Mouse (Mus musculus) MEL (cell line): ENCODE results near the gene Med16. TPM values are rescaled to one million over a fixed set of nuclear protein-coding genes. Genes with fewer than 3 reads are reported as not detected.

Experiments
- DNase-seq: peaks from one replicate; pipeline ENCODE4 v3.0.0; 2011; ENCODE audit warnings: low read depth, low spot score
- H3K27ac ChIP-seq: 2 replicates; pipeline ENCODE4 v1.5.1; 2012; ENCODE audit warnings: low read depth, mild to moderate bottlenecking, control low read depth, low read length, moderate library complexity; ENCODE audit not compliant: control insufficient read depth
- H3K27me3 ChIP-seq, 2 experiments: fragments of 150-350 bp in 1 of 2; sonication (generic) in 1 of 2; 2 replicates each; pipeline ENCODE4 v1.6.1; 2012; ENCODE audit warnings: low read length in 2 of 2, mild to moderate bottlenecking in 2 of 2, improper control_type of control experiment in 1 of 2, moderate library complexity in 1 of 2; ENCODE audit not compliant: insufficient read depth in 2 of 2, control insufficient read depth in 1 of 2
- H3K36me3 ChIP-seq, 2 experiments: 2 replicates each; pipeline ENCODE4 v1.6.1; 2012 to 2014; ENCODE audit warnings: low read length in 2 of 2, improper control_type of control experiment in 1 of 2, inconsistent platforms in 1 of 2, mild to moderate bottlenecking in 1 of 2; ENCODE audit not compliant: insufficient read depth in 2 of 2, control insufficient read depth in 1 of 2
- H3K4me1 ChIP-seq, 2 experiments: fragments of 150-350 bp in 1 of 2; sonication (generic) in 1 of 2; 2 replicates each; pipeline ENCODE4 v1.6.1; 2012; ENCODE audit warnings: low read length in 2 of 2, improper control_type of control experiment in 1 of 2, mild to moderate bottlenecking in 1 of 2; ENCODE audit not compliant: insufficient read depth in 2 of 2, control insufficient read depth in 1 of 2
- H3K4me3 ChIP-seq, 2 experiments: fragments of 150-350 bp in 1 of 2; sonication (generic) in 1 of 2; 2 replicates each; pipeline ENCODE4 v1.5.1; 2012; ENCODE audit warnings: low read depth in 2 of 2, low read length in 2 of 2, mild to moderate bottlenecking in 2 of 2, moderate library complexity in 2 of 2, control low read depth in 1 of 2, improper control_type of control experiment in 1 of 2; ENCODE audit not compliant: control insufficient read depth in 1 of 2, insufficient read depth in 1 of 2
- H3K79me2 ChIP-seq: 2 replicates; pipeline ENCODE4 v1.6.1; 2012; ENCODE audit warnings: mild to moderate bottlenecking, low read length, moderate library complexity; ENCODE audit not compliant: control insufficient read depth, poor library complexity, insufficient read depth
- H3K9ac ChIP-seq: 2 replicates; pipeline ENCODE4 v1.6.1; 2012; ENCODE audit warnings: low read depth, mild to moderate bottlenecking, control low read depth, low read length, moderate library complexity; ENCODE audit not compliant: control insufficient read depth, poor library complexity, severe bottlenecking
- H3K9me3 ChIP-seq: fragments of 150-350 bp; sonication (generic); replicated peaks from 2 replicates; pipeline ENCODE4 v1.6.1; 2012; ENCODE audit warnings: mild to moderate bottlenecking, low read length, improper control_type of control experiment, moderate library complexity; ENCODE audit not compliant: insufficient read depth
- BHLHE40 ChIP-seq: IDR thresholded peaks from 2 replicates; pipeline ENCODE4 v1.6.1; 2012; ENCODE audit warnings: low read depth, mild to moderate bottlenecking, inconsistent platforms, low read length, improper control_type of control experiment, borderline replicate concordance
- CHD2 ChIP-seq: IDR thresholded peaks from 2 replicates; pipeline ENCODE4 v1.6.1; 2011; ENCODE audit warnings: low read length, improper control_type of control experiment
- CTCF ChIP-seq, 3 experiments: IDR thresholded peaks in 2 of 3; conservative IDR thresholded peaks in 1 of 3; 2 replicates each; pipeline ENCODE4 v1.5.1; 2011 to 2012; ENCODE audit warnings: low read length in 3 of 3, low read depth in 2 of 3, mild to moderate bottlenecking in 2 of 3, improper control_type of control experiment in 1 of 3, inconsistent platforms in 1 of 3, mixed read lengths in 1 of 3, moderate library complexity in 1 of 3; ENCODE audit not compliant: control insufficient read depth in 1 of 3, insufficient read depth in 1 of 3, poor library complexity in 1 of 3, severe bottlenecking in 1 of 3
- ELF1 ChIP-seq: IDR thresholded peaks from 2 replicates; pipeline ENCODE4 v1.6.1; 2014; ENCODE audit warnings: low read depth, mild to moderate bottlenecking, inconsistent platforms, low read length, improper control_type of control experiment, moderate library complexity
- EP300 ChIP-seq, 2 experiments: IDR thresholded peaks; 2 replicates each; pipeline ENCODE4 v1.6.1; 2011; ENCODE audit warnings: improper control_type of control experiment in 2 of 2, low read length in 2 of 2, low read depth in 1 of 2, mild to moderate bottlenecking in 1 of 2
- GATA1 ChIP-seq: IDR thresholded peaks from 2 replicates; pipeline ENCODE4 v1.6.1; 2011; ENCODE audit warnings: low read depth, low read length, improper control_type of control experiment
- JUND ChIP-seq: IDR thresholded peaks from 2 replicates; pipeline ENCODE4 v1.6.1; 2011; ENCODE audit warnings: low read depth, mild to moderate bottlenecking, improper control_type of control experiment, low read length
- MAX ChIP-seq: IDR thresholded peaks from 2 replicates; pipeline ENCODE4 v1.6.1; 2011; ENCODE audit warnings: low read length, improper control_type of control experiment
- MAZ ChIP-seq: IDR thresholded peaks from 2 replicates; pipeline ENCODE4 v1.6.1; 2012; ENCODE audit warnings: low read depth, mild to moderate bottlenecking, inconsistent platforms, low read length, improper control_type of control experiment
- MEF2A ChIP-seq: IDR thresholded peaks from 2 replicates; pipeline ENCODE4 v1.6.1; 2014; ENCODE audit warnings: low read depth, mild to moderate bottlenecking, inconsistent platforms, low read length, improper control_type of control experiment; ENCODE audit not compliant: poor library complexity, insufficient replicate concordance, severe bottlenecking; ENCODE audit errors: extremely low read depth
- MYB ChIP-seq: IDR thresholded peaks from 2 replicates; pipeline ENCODE4 v1.6.1; 2011; ENCODE audit warnings: mild to moderate bottlenecking, low read depth, low read length, improper control_type of control experiment
- MYC ChIP-seq: IDR thresholded peaks from 2 replicates; pipeline ENCODE4 v1.6.1; 2011; ENCODE audit warnings: low read depth, mild to moderate bottlenecking, low read length, improper control_type of control experiment, moderate library complexity
- NELFE ChIP-seq: IDR thresholded peaks from 2 replicates; pipeline ENCODE4 v1.6.1; 2011; ENCODE audit warnings: low read depth, low read length, improper control_type of control experiment
- POLR2AphosphoS2 ChIP-seq: IDR thresholded peaks from 2 replicates; pipeline ENCODE4 v1.6.1; 2011; ENCODE audit warnings: low read length, improper control_type of control experiment
- POLR2AphosphoS5 ChIP-seq: IDR thresholded peaks from 2 replicates; pipeline ENCODE4 v1.6.1; 2012; ENCODE audit warnings: low read depth, borderline replicate concordance, mild to moderate bottlenecking, inconsistent platforms, low read length, moderate library complexity, mixed read lengths
- RAD21 ChIP-seq: IDR thresholded peaks from 2 replicates; pipeline ENCODE4 v1.6.1; 2011; ENCODE audit warnings: mild to moderate bottlenecking, low read depth, low read length, improper control_type of control experiment
- RCOR1 ChIP-seq: IDR thresholded peaks from 2 replicates; pipeline ENCODE4 v1.6.1; 2012; ENCODE audit warnings: low read depth, mild to moderate bottlenecking, inconsistent platforms, low read length, improper control_type of control experiment
- SMC3 ChIP-seq: IDR thresholded peaks from 2 replicates; pipeline ENCODE4 v1.6.1; 2011; ENCODE audit warnings: low read depth, low read length, improper control_type of control experiment
- TBP ChIP-seq: IDR thresholded peaks from 2 replicates; pipeline ENCODE4 v1.8.0; 2011; ENCODE audit warnings: low read depth, low read length, improper control_type of control experiment
- UBTF ChIP-seq: IDR thresholded peaks from 2 replicates; pipeline ENCODE4 v1.6.1; 2012; ENCODE audit warnings: low read depth, mild to moderate bottlenecking, inconsistent platforms, low read length, improper control_type of control experiment, moderate library complexity, borderline replicate concordance; ENCODE audit not compliant: insufficient read depth
- USF1 ChIP-seq: IDR thresholded peaks from 2 replicates; pipeline ENCODE4 v1.6.1; 2014; ENCODE audit warnings: low read depth, mild to moderate bottlenecking, inconsistent platforms, low read length, improper control_type of control experiment, moderate library complexity
- USF2 ChIP-seq, 2 experiments: IDR thresholded peaks; 2 replicates each; pipeline ENCODE4 v1.6.1; 2011 to 2012; ENCODE audit warnings: improper control_type of control experiment in 2 of 2, low read length in 2 of 2, borderline replicate concordance in 1 of 2, inconsistent platforms in 1 of 2, low read depth in 1 of 2, mild to moderate bottlenecking in 1 of 2; ENCODE audit not compliant: insufficient read depth in 1 of 2
- polyA plus RNA-seq, 2 experiments: library from polyadenylated mRNA; stranded (reverse) in 1 of 2; unstranded in 1 of 2; fragments of >175 nt in 1 of 2; fragments of >200 nt in 1 of 2; gene quantifications; 2 replicates each; pipeline versions ENCODE4 v1.2.1 to v1.2.4; 2012; ENCODE audit warnings: low replicate concordance in 2 of 2, low read depth in 1 of 2; ENCODE audit not compliant: insufficient read length in 2 of 2, insufficient read depth in 1 of 2, missing spikeins in 1 of 2
- total RNA-seq: library from RNA; depleted of rRNA; stranded (reverse); fragments of 300-350 nt; gene quantifications from 2 replicates; pipeline ENCODE4 v1.2.3, GENCODE M21; 2012

The Med16 gene
- total and polyA plus RNA-seq, 3 experiments: 17.3 to 41.2 TPM; not detected in 1

DNA sequence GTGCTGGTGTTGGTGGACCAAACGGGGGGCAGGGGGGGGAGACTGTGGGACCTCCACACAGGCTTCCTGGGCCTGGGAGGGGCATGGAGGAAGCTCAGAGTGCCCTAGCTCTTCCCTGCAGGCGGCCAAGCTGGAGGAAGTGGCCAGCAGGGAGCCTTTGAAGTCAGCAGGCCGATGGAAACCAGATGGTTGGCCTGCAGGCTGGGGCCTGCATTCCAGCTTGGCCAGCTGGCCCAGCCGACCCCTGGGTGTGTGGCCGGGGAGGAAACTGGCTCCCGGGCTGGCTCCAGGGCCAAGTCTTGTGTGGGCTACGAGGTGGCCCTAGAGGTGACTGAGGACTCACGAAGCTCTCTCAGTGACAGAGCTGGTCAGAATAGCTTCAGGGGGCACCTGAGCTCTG lies 24.0 kb upstream of the Med16 start:
- Histone ChIP-seq H3K4me3 (no peak overlapping the region), H3K9ac (no peak overlapping the region), H3K27ac (no peak overlapping the region), H3K36me3 (no peaks in the 10 kb centered on the region), H3K79me2 (peaks cover 3% of the 10 kb centered on the region; the same call in 1 of the 2 replicates), H3K27me3 (no peaks in the 10 kb centered on the region), H3K9me3 (no peaks in the 10 kb centered on the region), H3K4me1 (no peaks in the 10 kb centered on the region)
- no peak for DNase-seq
- TF ChIP-seq GATA1 (no peak), POLR2AphosphoS2 (no peak), MAX (no peak), CTCF (IDR thresholded peaks at IDR 0.05 in 2 of 3, conservative IDR thresholded peaks at IDR 0.05 in 1 of 3; ENCODE audit: control insufficient read depth in 1 of 3, insufficient read depth in 1 of 3, low read depth in 2 of 3, low read length in 3 of 3, poor library complexity in 1 of 3, severe bottlenecking in 1 of 3) (no peak), MYB (no peak), ELF1 (no peak), MYC (no peak), JUND (no peak), RCOR1 (no peak), TBP (no peak), RAD21 (no peak), MAZ (no peak), SMC3 (no peak), MEF2A (no peak), CHD2 (no peak), USF2 (IDR thresholded peaks at IDR 0.05; ENCODE audit: borderline replicate concordance in 1 of 2, insufficient read depth in 1 of 2, low read depth in 1 of 2, low read length in 2 of 2) (no peak), POLR2AphosphoS5 (no peak), NELFE (no peak), EP300 (IDR thresholded peaks at IDR 0.05; ENCODE audit: low read depth in 1 of 2, low read length in 2 of 2) (no peak)

DNA sequence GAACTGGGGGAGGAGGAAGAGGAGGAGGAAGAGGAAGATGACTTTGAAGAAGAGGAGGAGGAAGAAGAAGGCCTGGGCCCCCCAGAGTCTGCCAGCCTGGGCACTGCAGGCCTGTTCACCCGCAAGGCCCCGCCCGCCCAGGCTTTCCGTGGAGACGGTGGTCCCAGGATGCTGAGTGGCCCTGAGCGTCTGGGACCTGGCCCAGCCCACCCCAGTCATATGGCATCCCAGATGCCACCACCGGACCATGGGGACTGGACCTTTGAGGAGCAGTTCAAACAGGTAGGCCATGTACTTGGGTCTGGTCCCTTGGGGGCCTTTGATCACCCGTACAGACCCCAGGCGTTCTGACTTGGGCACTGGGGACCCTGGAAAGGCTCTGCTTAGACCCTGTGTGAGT lies 23.1 kb upstream of the Med16 start:
- H3K4me1 ChIP-seq: no peaks in the 10 kb centered on the region
- H3K79me2 ChIP-seq: peaks cover 9% of the 10 kb centered on the region
- H3K9ac ChIP-seq: no peak overlapping the region
- H3K9me3 ChIP-seq: no peaks in the 10 kb centered on the region
- no peak overlapping the region for H3K4me3 ChIP-seq
- no peaks in the 10 kb centered on the region for H3K36me3 ChIP-seq
- no peaks in the 10 kb centered on the region for H3K27me3 ChIP-seq
- TF ChIP-seq BHLHE40 (no peak), USF1 (no peak), UBTF (no peak), MAX (no peak), EP300 (IDR thresholded peaks at IDR 0.05; ENCODE audit: low read depth in 1 of 2, low read length in 2 of 2) (no peak)
- DNase-seq: no peak
- no peak overlapping the region for H3K27ac ChIP-seq
